Mouse (Mus musculus) cerebellum, adult 2 months (tissue): ENCODE results near the gene Zfp36l1. TPM values are rescaled to one million over a fixed set of nuclear protein-coding genes. Genes with fewer than 3 reads are reported as not detected.

Source experiments
- DNase-seq, 2 experiments: peaks; one replicate each; pipeline ENCODE4 v3.0.0; 2021
- H3K27ac ChIP-seq: fragments of 200-500 bp; 2 replicates; pipeline ENCODE4 v1.5.1; 2012; ENCODE audit warnings: low read length, control low read depth, inconsistent platforms; ENCODE audit not compliant: insufficient read depth
- H3K27me3 ChIP-seq: fragments of 200-500 bp; 2 replicates; pipeline ENCODE4 v1.6.1; 2012; ENCODE audit warnings: inconsistent platforms, mild to moderate bottlenecking, low read length, moderate library complexity; ENCODE audit not compliant: control insufficient read depth, insufficient read depth
- H3K4me1 ChIP-seq: fragments of 200-500 bp; 2 replicates; pipeline ENCODE4 v1.6.1; 2011; ENCODE audit warnings: low read length; ENCODE audit not compliant: control insufficient read depth, insufficient read depth
- H3K4me3 ChIP-seq: fragments of 200-500 bp; replicated peaks from 2 replicates; pipeline ENCODE3; 2011; ENCODE audit warnings: mild to moderate bottlenecking, low read depth, low read length, control low read depth; ENCODE audit not compliant: insufficient read depth
- CTCF ChIP-seq: fragments of 200-500 bp; IDR thresholded peaks from 2 replicates; pipeline ENCODE4 v1.5.1; 2011; ENCODE audit warnings: low read depth, mild to moderate bottlenecking, control low read depth, low read length, moderate library complexity, borderline replicate concordance; ENCODE audit not compliant: insufficient read depth
- POLR2A ChIP-seq: fragments of 200-500 bp; IDR thresholded peaks from 2 replicates; pipeline ENCODE4 v1.6.1; 2011; ENCODE audit warnings: low read length, control low read depth, borderline replicate concordance; ENCODE audit not compliant: insufficient read depth
- WGBS: fragments of 180-500 bp; shearing (Covaris S2); methylation state at CpG from one replicate; pipeline ENCODE4 v1.1.7; 2018; 5-methylcytosine and 5-hydroxymethylcytosine counted together
- polyA plus RNA-seq: library from polyadenylated mRNA; depleted of rRNA; stranded (reverse); fragments of >200 nt; gene quantifications from 2 replicates; pipeline ENCODE4 v1.2.3, GENCODE M21; 2012

The Zfp36l1 gene
- polyA plus RNA-seq, 1 experiment, result 20.4 TPM

- Histone ChIP-seq H3K27ac (no peak overlapping the region), H3K4me3 (no peak overlapping the region), H3K4me1 (no peaks in the 10 kb centered on the region), H3K27me3 (no peaks in the 10 kb centered on the region)
- DNase-seq, result no peak
- WGBS, result 82% methylated on average over 7 of the region's 7 CpGs
- no peak for TF ChIP-seq CTCF
- no peak for TF ChIP-seq POLR2A
These were observed 44.8 kb downstream of the Zfp36l1 start for GRCm38 (mm10) chr12:80068016-80068415.

DNA sequence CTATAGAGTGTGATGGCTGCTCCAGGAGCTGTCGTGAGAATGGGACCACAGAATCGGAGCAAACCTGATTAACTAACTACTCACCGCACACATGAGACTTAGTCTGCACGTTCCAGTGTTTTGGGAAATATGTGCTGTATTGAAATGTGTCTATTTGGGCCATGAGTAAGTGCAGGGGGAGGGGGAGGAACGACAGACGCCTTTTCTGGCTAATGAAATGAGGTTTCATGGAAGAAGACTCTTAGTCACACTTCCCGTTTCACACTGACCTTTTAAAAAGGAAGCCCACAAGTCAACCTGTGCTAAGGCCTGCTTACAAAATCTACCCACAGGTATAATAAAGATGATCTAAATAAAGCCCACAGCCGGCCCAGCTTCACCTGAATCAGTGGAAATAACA is 47.8 kb downstream of the Zfp36l1 start:
- H3K27me3 ChIP-seq, result no peaks in the 10 kb centered on the region
- no peak overlapping the region for H3K4me3 ChIP-seq
- no peak for TF ChIP-seq CTCF
- no peak for TF ChIP-seq POLR2A
- H3K27ac ChIP-seq, result no peak overlapping the region
- WGBS, result 77% methylated on average over 8 of the region's 8 CpGs
- no peak for DNase-seq
- no peaks in the 10 kb centered on the region for H3K4me1 ChIP-seq

DNA sequence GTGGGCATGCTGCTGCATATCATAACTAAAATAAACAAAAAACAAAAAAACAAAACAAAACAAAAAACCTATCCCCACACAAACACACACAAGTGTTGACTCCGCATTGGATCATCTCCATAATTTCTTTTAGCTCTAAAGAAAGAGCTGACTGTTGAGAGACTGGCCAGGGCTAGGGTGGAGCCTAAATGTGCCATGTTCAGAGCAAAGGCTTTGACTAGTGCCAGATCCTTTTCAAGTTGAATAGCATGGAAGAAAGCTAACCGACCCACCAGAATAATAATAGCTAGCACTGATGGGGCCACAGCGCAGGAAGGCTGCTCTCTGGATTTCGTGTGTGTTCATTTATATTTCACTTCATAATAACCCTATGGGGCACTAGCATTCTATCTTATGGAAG is 48.5 kb downstream of the Zfp36l1 start:
- WGBS, result 60% methylated on average over 4 of the region's 4 CpGs
- H3K4me1 ChIP-seq, result no peaks in the 10 kb centered on the region
- H3K27ac ChIP-seq, result no peak overlapping the region
- peak in 1 of 2 experiments; percentile 24 for DNase-seq
- no peaks in the 10 kb centered on the region for H3K27me3 ChIP-seq
- H3K4me3 ChIP-seq, result no peak overlapping the region
- TF ChIP-seq CTCF, result no peak
- no peak for TF ChIP-seq POLR2A

DNA sequence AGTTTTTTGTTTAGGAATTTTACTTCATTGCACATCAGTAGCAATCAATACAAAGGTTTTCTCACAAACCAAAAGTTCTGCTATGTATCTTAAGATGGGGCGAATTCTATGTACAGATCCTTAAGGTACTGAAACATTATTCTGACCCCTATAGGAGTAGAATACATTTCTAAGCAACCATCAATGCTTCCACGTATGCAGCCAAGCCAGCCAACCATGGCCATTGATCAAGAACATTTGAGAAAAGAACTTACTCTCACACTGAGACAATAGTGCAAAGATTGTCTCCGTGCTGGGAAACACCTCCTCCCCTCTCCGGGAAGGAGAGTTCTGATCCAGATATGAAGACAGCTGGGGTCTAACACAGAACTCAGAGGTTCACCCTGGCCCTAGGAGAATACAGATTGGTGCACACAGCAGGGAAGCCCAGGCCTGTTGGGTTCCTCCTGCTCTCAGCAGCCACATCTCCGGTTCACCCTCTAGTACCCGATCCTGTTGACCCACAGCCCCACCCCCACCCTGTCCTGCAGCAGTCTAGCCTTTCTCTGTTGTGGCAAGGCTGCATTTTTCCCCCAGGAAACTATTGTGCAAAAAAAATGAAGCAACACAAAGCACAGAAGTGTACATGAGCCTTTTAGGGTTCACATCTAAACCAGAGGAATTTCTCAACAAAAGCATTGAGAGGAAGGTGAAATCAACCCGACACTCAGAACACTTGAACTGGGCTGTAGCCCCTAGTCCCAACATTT is 49.2 kb downstream of the Zfp36l1 start:
- WGBS, result 43% methylated on average over 7 of the region's 7 CpGs

GRCm38 (mm10) chr12:80062410-80063401 is 50.1 kb downstream of the Zfp36l1 start:
- 24% methylated on average over 6 of the region's 6 CpGs for WGBS
- Histone ChIP-seq H3K27ac (no peak overlapping the region; the same call in 1 of the 2 replicates), H3K4me1 (no peaks in the 10 kb centered on the region), H3K4me3 (no peak overlapping the region), H3K27me3 (no peaks in the 10 kb centered on the region)
- TF ChIP-seq POLR2A, result no peak
- TF ChIP-seq CTCF, result no peak
- DNase-seq, result peak; percentile 15 to 46

More for the DNA sequence above, 49.2 kb downstream of the Zfp36l1 start:
- no peak overlapping the region for H3K27ac ChIP-seq
- no peaks in the 10 kb centered on the region for H3K27me3 ChIP-seq
- no peaks in the 10 kb centered on the region for H3K4me1 ChIP-seq
- DNase-seq, result no peak
- no peak for TF ChIP-seq CTCF
- no peak for TF ChIP-seq POLR2A
- no peak overlapping the region for H3K4me3 ChIP-seq

DNA sequence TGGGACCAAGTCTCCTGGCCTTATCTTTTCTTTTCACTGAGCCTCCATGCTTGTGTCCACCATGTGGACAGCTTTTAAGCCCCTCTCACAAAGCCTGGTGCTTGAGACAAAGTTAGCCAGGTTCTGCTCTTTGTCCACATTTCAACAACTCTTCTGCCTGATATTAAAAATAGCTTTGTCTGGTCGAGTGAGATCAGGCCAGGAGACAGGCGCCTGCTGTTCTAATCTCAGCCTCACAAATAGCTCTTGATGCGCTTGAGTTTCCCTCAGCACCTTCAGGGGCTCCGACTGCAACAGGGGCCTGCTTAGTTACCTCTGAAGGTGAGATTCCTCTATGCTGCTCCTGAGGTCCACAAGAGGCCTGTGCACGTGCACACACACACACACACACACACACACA is 51.0 kb downstream of the Zfp36l1 start:
- WGBS, result 44% methylated on average over 5 of the region's 5 CpGs
- TF ChIP-seq POLR2A (no peak), CTCF (no peak)
- H3K27ac ChIP-seq, result no peak overlapping the region
- H3K27me3 ChIP-seq, result no peaks in the 10 kb centered on the region
- no peaks in the 10 kb centered on the region for H3K4me1 ChIP-seq
- no peak overlapping the region for H3K4me3 ChIP-seq
- DNase-seq, result no peak

GRCm38 (mm10) chr12:80060809-80061208 is 52.0 kb downstream of the Zfp36l1 start:
- WGBS, result 90% methylated on average over 1 of the region's 1 CpGs
- Histone ChIP-seq H3K27ac (no peak overlapping the region), H3K4me3 (no peak overlapping the region), H3K4me1 (no peaks in the 10 kb centered on the region), H3K27me3 (no peaks in the 10 kb centered on the region)
- TF ChIP-seq CTCF, result no peak
- DNase-seq, result no peak

DNA sequence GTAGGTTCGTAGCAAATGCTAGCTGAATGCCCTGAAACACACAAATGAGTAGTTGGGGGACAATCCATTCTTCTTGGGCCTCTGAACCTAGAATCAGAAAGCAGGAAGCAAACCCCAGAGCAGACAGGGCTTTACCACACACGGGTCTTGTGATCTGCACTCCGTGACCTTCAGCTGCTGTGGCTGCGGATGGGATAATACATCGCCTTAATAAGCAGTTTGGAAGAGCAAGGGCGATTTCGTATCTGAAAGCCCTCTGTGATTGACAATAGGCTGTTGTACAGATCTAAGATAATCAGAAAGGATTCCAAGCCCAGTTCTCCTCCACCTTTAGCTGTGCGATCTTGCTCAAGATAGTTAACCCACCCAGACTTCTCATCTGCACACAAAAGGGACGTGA is 52.5 kb downstream of the Zfp36l1 start:
- H3K4me3 ChIP-seq, result no peak overlapping the region
- 71% methylated on average over 9 of the region's 9 CpGs for WGBS
- no peaks in the 10 kb centered on the region for H3K4me1 ChIP-seq
- no peak overlapping the region for H3K27ac ChIP-seq
- no peaks in the 10 kb centered on the region for H3K27me3 ChIP-seq
- TF ChIP-seq POLR2A (no peak), CTCF (no peak)
- no peak for DNase-seq
